Mouse (Mus musculus) embryo, embryonic 11 days (tissue): ENCODE results near the gene Mrpl20.

Source experiments
- DNase-seq: peaks from one replicate; pipeline ENCODE4 v3.0.0-alpha.2; 2015

The Mrpl20 gene

DNA sequence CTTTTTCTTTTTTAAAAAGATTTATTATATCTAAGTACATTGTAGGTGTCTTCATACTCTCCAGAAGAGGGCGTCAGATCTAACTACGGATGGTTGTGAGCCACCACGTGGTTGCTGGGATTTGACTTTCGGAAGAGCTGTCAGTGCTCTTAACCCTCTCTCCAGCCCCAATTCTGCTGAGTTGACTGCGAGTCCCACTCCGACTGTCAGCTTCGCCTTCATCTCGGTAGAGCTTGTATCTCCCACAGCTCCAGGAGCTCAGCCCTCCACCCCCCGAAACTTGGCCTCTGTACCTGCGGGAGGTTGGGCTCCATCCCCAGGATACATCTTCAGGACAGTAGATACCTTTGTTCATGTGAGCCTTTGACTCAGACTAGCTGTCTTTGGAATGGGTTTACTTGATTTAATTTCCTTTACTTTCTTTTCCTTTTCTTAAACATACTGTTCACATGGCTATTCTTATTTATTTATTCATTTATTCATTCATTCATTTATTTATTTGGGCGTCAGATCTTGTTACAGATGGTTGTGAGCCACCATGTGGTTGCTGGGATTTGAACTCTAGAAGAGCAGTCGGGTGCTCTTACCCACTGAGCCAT, at the start of gene Mrpl20:
Gene Mrpl20, plus strand, starts transcription at position 138 of the 599 bp plus-strand sequence.
- peak; percentile 48 for DNase-seq

GRCm38 (mm10) chr4:155757011-155757410, 45.7 kb upstream of the Mrpl20 start:
- DNase-seq, result no peak

GRCm38 (mm10) chr4:155759862-155760612, 42.6 kb upstream of the Mrpl20 start:
- peak; percentile 60 for DNase-seq

GRCm38 (mm10) chr4:155760613-155761355, 41.9 kb upstream of the Mrpl20 start, which contains the start of gene Atad3a:
TSS of gene Atad3a (minus strand) at chr4:155761093.
- peak; percentile 97 for DNase-seq

DNA sequence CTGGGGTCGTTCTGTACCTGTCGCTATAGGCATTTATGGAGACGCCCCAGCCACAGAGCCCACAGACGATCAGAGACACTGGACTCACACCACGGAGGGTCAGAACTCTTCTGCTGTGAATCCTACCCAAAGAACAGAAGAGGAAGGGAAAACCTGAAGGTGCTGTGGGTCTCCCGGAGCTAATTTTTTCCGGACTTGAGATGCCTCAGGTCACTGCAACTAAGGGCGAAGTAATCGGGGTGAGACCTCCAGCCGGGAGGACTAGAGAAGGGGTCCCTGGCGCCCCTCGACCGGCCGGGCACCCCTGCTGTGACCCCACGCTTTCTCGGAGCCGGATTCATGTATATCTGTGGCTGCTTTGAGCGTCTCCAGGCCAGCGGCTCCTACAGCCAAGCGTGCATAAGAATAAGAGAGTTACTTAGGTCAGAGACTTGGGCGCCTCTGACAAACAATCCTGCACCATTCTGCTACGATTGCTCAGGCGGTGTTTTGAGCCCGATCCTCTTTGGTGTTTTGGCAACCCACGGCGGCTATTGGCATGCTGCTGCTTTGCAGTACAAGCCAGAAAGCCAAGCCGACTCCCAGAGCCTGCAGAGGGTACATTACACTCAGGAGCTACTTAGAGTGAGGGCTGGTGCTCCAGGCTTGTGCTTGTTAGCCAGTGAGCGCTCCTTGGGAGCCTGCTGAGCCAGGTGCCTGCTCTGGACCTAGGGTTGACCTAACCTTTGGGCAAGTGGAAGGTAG, 41.1 kb upstream of the Mrpl20 start:
- DNase-seq, result no peak

- DNase-seq, result no peak
Observed at GRCm38 (mm10) chr4:155762357-155762756, 40.3 kb upstream of the Mrpl20 start.

- no peak for DNase-seq
Observed at GRCm38 (mm10) chr4:155769496-155769879, 33.2 kb upstream of the Mrpl20 start.

DNA sequence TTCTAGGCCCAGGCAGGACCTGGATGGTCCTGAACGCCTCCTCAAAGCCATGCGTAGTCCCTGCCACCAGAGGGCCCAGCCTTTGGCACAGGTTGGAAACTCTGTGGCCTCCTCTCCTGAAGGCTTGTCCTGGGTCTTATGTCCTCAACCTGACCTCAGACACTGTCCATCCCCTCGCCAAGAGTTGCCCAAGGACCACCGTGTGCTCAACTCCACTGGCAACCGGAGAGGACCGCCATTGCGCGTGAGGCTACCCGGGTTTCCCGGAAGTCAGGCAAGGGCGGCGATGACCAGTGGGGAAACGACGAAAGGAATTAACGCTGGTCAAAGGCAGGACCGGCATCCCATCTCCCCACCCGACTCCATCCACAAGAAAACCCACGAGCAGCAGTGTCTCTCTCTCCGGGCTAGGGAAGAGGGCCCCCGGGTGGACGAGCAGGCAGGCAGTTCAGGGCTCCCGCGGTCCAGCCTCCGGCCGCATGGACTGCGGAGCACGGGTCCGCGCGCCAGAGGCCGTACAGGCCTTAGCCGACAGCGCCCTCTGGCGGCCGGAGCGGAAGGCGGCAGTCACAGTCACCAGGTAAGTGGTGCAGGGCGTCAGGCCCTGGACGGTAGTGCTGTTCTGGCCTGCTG, 32.7 kb upstream of the Mrpl20 start:
- peak; percentile 94 for DNase-seq

DNA sequence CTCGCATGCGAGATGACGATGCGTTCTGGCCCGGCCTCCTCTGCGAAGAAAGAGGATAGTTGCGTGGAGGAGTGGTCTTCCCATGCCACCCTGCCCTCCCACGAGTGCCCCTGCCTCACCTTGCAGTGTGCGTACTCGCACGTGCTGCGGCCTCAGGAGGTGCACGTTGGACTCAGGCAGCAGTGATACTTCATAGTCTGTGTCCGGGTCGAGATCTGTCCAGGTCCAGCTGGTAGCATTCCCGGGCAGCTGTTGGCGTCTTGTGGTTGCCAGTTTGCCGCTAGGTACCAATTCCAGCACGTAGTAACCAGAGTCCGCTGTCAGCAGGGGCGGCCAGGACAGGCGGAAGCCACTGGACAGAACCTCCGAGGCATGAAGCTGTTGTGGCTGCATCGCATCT, 32.1 kb upstream of the Mrpl20 start:
- no peak for DNase-seq

DNA sequence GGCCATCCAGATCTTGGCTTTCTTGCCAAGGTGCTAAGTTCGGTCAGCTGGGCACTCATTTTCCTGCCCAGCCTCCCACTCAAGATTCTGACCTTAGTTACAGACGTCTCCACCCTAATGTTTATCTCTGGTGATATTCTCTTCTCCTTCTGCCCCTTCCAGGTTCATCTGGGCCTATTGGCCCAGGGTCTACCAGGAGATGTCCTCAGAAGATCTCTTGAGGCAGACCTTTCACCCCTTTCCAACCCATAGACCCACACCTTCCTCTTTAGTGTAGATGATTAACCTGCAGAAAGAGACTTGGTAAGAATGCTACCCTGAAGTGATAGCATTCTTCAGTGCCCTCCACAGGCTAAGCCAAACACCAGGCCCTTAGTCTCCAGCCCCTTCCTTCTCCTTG, 31.0 kb upstream of the Mrpl20 start:
- no peak for DNase-seq

DNA sequence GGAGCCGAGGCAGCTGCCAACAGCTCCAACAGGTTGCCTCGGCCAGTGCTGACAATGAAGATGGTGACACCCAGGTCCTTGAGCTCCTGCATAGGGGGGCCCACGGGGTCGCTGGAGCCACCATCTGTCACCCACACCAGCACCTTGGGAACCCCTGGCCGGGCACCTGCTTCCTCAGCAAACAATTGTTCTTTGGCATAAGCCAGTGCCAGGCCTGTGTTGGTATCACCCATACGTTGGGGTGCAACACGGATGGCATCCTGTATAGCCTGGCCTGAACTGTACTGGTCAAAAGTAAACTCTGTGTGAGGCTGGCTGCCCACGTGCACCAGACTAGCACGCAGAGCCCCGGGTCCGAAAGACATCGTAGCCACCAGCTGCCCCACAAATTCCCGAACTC, 29.9 kb upstream of the Mrpl20 start:
- no peak for DNase-seq

- no peak for DNase-seq
Observed at GRCm38 (mm10) chr4:155773335-155774078, 29.2 kb upstream of the Mrpl20 start.

DNA sequence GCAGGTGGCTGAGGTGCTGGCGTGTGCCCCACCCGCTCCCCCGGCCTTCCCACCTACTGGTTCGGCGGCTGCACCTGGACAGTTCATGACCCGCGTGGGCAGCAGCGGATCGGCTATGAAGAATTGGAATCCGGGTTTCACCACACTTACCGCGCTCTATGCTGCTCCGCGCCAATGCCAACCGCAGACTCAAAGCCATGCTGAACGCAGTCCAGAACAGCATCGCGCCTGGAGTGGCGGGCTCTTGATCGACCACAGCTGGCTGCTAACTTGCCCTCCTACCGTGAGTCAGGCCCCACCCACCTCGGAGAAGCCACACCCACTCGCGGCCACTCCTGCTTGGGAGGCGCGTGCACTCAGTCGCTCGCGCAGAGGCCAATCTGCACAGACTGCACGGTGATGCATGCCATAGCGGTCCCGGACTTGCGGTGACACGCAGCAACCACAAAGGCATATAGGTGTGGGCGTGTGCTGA, 28.4 kb upstream of the Mrpl20 start, which contains the start of gene Vwa1:
Gene Vwa1, minus strand, starts transcription at position 419 of the 475 bp plus-strand sequence.
- DNase-seq, result peak; percentile 90

DNA sequence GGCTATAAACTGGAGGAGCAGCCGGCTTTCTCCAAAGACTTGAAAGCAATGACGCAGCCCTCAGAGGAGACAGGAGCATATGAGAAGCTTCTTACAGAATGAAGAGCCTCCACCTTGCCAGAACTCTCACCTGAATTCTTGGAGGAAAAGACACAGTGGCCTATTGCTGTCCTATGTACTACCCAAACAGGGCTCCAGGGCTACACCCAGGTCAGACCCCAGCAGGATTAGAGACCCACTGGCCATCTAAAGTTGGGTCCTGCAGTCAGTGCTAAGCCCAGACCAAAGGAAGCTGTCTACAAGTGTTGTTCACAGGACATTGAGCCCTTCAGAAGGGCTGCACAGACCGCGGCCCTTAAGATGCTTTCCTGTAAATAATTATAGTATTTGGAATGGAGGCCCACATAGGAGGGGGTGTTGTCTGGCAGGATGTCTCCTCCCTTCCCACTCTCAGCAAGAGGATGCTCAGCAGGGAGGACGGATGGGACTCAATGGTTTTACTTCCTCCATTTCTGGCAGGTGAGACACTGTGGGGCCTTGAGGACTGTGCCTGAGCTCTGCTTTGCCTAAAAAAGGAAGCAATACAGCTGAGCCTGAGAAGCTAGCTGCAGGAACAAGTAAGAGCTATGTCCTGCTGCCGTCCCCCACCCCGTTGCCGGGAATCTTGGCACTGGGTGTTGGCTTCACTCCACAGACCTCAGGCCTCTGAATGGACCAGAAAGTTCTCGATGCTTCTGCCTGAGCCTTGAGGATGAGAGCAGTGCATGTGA, 27.5 kb upstream of the Mrpl20 start:
- no peak for DNase-seq

DNA sequence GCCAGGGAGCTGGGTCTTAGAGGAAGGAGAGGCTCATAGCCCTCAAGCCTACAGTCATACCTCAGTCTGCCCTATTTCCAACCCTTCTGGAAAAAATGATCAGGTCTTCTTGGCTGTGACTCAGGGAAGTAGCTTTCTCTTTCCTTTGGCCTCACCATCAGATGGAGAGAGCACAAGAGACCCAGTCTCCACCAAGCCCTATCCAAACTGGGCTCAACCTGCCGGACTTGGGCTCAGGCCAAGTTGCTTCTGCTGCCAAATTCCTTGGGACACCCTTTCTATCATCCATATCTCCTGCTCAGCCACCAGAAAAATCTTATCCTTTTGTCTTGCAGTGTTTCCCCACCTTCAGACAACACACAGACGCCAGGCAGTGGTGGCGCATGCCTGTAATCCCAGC, 26.8 kb upstream of the Mrpl20 start:
- no peak for DNase-seq

DNA sequence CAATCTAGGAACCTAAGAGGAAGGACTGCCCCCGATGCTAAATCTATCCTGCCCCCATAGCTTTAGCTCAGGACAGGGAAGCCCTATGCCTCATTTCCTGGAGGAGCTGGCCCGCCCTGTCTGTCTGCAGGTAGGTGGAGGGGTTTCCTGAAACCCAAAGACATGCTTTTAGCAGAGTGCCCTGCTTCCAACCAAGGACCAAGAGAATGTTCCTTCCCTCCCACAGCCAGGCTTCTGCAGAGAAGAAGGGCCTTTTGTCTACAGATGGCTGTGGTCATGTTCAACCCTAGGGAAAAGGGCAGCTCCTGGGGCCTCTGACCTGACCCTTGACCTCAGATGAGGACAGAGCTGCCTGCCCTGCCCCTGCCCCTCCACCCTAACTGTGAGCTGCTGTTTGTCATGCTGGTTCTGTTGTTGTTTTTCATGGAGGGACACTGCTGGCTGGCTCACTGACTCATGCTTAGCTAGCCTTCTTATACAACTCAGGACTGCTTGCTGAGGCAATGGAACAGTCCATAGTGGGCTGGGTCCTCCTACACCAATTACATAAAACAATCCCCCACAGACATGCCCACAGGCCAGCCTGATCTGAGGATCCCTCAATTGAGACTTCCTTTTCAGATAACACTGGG, 25.9 kb upstream of the Mrpl20 start:
- peak; percentile 38 for DNase-seq

DNA sequence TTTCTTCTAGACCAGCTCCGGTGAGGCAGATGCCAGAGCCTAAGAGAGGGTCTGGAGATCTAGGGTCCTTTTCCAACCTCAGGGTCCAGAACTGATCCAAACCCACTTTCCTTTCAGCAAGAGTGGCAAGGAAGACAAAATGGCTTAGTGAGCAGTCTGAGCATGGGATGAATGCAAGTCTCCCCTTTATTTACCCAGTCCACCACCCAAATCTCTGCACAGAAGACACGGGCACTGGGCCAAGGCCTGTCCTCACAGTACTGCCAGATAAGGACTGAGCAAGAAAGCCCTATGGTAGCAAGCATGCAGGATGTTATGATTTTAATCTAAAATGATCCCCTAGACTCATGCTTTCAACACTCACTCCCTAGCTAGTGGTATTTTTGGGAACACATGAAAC, 24.9 kb upstream of the Mrpl20 start:
- DNase-seq, result no peak

DNA sequence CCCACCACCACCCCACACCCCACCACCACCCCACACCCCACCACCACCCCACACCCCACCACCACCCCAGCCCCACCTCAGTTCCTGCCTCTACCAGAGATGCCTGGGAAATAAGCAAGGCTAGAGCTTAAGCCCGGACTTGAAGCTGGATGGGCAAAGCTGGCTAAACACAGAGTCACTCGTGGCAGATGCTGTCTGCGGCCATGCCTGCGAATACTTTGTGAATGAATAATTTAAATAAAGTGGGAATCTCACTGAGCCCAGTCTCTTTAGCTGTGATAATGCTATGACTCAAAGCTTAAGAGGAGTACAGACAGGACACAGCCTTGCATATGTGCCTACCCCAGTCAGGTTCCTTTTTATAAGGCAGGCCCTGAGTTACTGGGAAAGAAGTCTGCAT, 23.2 kb upstream of the Mrpl20 start:
- no peak for DNase-seq

DNA sequence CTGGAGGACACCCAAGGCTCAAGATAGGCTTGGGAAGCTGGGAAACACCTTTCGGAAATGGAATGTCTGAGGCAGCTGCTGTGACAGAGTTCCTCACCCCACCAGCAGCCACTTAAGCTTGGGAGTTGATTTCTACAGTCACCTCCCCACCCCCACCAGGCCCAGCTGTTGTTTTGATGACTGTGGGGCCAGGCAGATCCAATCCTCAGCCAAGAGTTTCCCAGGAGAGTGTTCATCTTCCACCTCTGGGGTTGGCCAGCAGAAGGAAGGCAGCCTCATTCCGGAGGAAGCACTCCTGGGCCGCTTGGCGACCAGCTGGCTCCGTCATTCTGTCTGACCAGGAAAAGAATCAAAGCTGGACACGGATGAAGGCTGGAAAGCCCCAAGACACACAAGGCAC, 21.8 kb upstream of the Mrpl20 start:
- DNase-seq, result peak; percentile 43

DNA sequence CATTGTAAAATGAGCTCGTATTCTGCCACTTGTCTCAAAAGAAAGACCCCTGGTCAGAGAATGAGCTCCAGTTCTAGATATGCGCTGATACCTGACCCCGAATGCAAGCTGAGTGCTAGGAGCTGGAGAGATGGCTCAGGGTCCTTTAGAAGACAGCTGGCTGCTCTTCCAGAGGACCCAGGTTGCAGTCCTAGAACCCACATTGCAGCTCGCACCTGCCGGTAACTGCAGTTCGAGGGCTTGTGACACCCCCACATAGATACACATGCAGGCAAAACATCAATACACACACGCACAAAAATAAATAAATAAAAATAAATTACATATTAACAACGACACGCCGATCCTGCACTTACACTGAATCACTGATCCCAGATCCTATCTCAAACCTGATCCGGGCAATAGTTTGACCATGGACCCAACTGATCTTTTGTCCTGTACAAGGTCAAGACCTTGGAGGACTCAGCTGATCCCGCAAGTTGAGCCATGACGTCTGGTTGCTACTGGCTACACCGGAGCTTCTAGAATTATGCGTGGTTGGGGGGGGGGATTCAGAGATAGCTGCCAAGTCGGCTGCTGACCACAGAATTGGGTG, 19.1 kb upstream of the Mrpl20 start:
- DNase-seq, result no peak
